Mouse (Mus musculus): ENCODE data around the gene Lrrc56.

Lrrc56 gene

GRCm38 (mm10) chr7:141192776-141193347 lies 1.1 kb upstream of the Lrrc56 start:
- peak; percentile 82 for DNase-seq

GRCm38 (mm10) chr7:141193348-141193856 lies 555 bp upstream of the Lrrc56 start:
- DNase-seq = peak; percentile 42

GRCm38 (mm10) chr7:141194409-141194808 lies 452 bp downstream of the Lrrc56 start:
- DNase-seq = no peak

- DNase-seq = peak; percentile 95
Measured at GRCm38 (mm10) chr7:141194830-141195229, 873 bp downstream of the Lrrc56 start.

GRCm38 (mm10) chr7:141195754-141196153 lies 1.8 kb downstream of the Lrrc56 start:
- no peak for DNase-seq

GRCm38 (mm10) chr7:141196619-141197282 lies 2.8 kb downstream of the Lrrc56 start:
- DNase-seq = no peak

- no peak for DNase-seq
Measured at GRCm38 (mm10) chr7:141198121-141198520, 4.2 kb downstream of the Lrrc56 start.

- no peak for DNase-seq
Measured at GRCm38 (mm10) chr7:141204546-141204945, 10.6 kb downstream of the Lrrc56 start.

- DNase-seq = no peak
Measured at GRCm38 (mm10) chr7:141205504-141205903, 11.5 kb downstream of the Lrrc56 start.

GRCm38 (mm10) chr7:141206182-141206937 lies 12.4 kb downstream of the Lrrc56 start:
- no peak for DNase-seq

- no peak for DNase-seq
Measured at GRCm38 (mm10) chr7:141209526-141209925, 15.6 kb downstream of the Lrrc56 start.

- DNase-seq = no peak
Measured at GRCm38 (mm10) chr7:141210137-141210536, 16.2 kb downstream of the Lrrc56 start.

GRCm38 (mm10) chr7:141210606-141211131 lies 16.7 kb downstream of the Lrrc56 start:
- no peak for DNase-seq

GRCm38 (mm10) chr7:141213133-141213532 lies 19.2 kb downstream of the Lrrc56 start:
- no peak for DNase-seq

- DNase-seq = no peak
Measured at GRCm38 (mm10) chr7:141213605-141214235, 19.8 kb downstream of the Lrrc56 start, which contains the start of gene Lmntd2. TSS of gene Lmntd2 (minus strand) at chr7:141214080.

GRCm38 (mm10) chr7:141214310-141214709 lies 20.4 kb downstream of the Lrrc56 start:
- no peak for DNase-seq

GRCm38 (mm10) chr7:141215101-141215879 lies 21.3 kb downstream of the Lrrc56 start, which contains the start of gene Rassf7:
TSS of gene Rassf7 (plus strand) at chr7:141215860.
- peak; percentile 98 for DNase-seq

GRCm38 (mm10) chr7:141215880-141216733 lies 22.1 kb downstream of the Lrrc56 start:
- DNase-seq = peak; percentile 93

GRCm38 (mm10) chr7:141216894-141217293 lies 22.9 kb downstream of the Lrrc56 start:
- no peak for DNase-seq

- DNase-seq = no peak
Measured at GRCm38 (mm10) chr7:141217343-141218013, 23.5 kb downstream of the Lrrc56 start.
